Mouse (Mus musculus): Measurements from ENCODE around the gene Rad54l. TPM values are rescaled to one million over a fixed set of nuclear protein-coding genes. Genes with fewer than 3 reads are reported as not detected.

The Rad54l gene
- total and polyA plus RNA-seq, 2 experiments from 2014 or later = 3.8 to 7.7 TPM

- ATAC-seq (ENCODE audit: insufficient read depth, low read depth) (no peak), DNase-seq (ENCODE audit: low spot score) (no peak)
- no peak overlapping the region for H3K4me3 ChIP-seq (ENCODE audit: low read depth, low read length)
- no peaks in the 10 kb centered on the region for H3K9me3 ChIP-seq (replicated peaks; ENCODE audit: control insufficient read depth, low read length)
- TF ChIP-seq EP300 (IDR thresholded peaks at IDR 0.05; ENCODE audit: low read depth) (no peak), CTCF (IDR thresholded peaks at IDR 0.05; ENCODE audit: low read depth) (no peak)
- no peak overlapping the region for H3K9ac ChIP-seq (replicated peaks; ENCODE audit: low read depth, low read length)
- H3K4me2 ChIP-seq (ENCODE audit: low read depth, low read length) = no peak overlapping the region
- no peak overlapping the region for H3K27ac ChIP-seq (ENCODE audit: low read depth)
- 76% methylated on average over 8 of the region's 8 CpGs for WGBS
- peaks cover 80% of the 10 kb centered on the region for H3K36me3 ChIP-seq (replicated peaks; ENCODE audit: control insufficient read depth, insufficient read depth, low read length)
- H3K27me3 ChIP-seq (ENCODE audit: control insufficient read depth, insufficient read depth, low read length) = no peaks in the 10 kb centered on the region
- H3K4me1 ChIP-seq (ENCODE audit: control insufficient read depth, insufficient read depth) = no peaks in the 10 kb centered on the region
Observed at GRCm38 (mm10) chr4:116097211-116097610, 26.3 kb downstream of the Rad54l start.

GRCm38 (mm10) chr4:116096291-116096690 is 27.2 kb downstream of the Rad54l start:
- Histone ChIP-seq H3K4me3 (ENCODE audit: low read depth, low read length) (no peak overlapping the region), H3K9ac (replicated peaks; ENCODE audit: low read depth, low read length) (no peak overlapping the region), H3K27me3 (ENCODE audit: control insufficient read depth, insufficient read depth, low read length) (no peaks in the 10 kb centered on the region), H3K36me3 (replicated peaks; ENCODE audit: control insufficient read depth, insufficient read depth, low read length) (peaks cover 89% of the 10 kb centered on the region), H3K4me1 (ENCODE audit: control insufficient read depth, insufficient read depth) (no peaks in the 10 kb centered on the region), H3K4me2 (ENCODE audit: low read depth, low read length) (no peak overlapping the region), H3K27ac (ENCODE audit: low read depth) (no peak overlapping the region), H3K9me3 (replicated peaks; ENCODE audit: control insufficient read depth, low read length) (no peaks in the 10 kb centered on the region)
- WGBS = 82% methylated on average over 10 of the region's 10 CpGs
- ATAC-seq (ENCODE audit: insufficient read depth, low read depth) (no peak), DNase-seq (ENCODE audit: low spot score) (no peak)
- TF ChIP-seq CTCF (IDR thresholded peaks at IDR 0.05; ENCODE audit: low read depth) = no peak
- no peak for TF ChIP-seq EP300 (IDR thresholded peaks at IDR 0.05; ENCODE audit: low read depth)

GRCm38 (mm10) chr4:116088510-116089249 is 34.8 kb downstream of the Rad54l start:
- H3K4me1 ChIP-seq (ENCODE audit: control insufficient read depth, insufficient read depth) = no peaks in the 10 kb centered on the region
- no peaks in the 10 kb centered on the region for H3K27me3 ChIP-seq (ENCODE audit: control insufficient read depth, insufficient read depth, low read length)
- peaks cover 87% of the 10 kb centered on the region for H3K36me3 ChIP-seq (replicated peaks; ENCODE audit: control insufficient read depth, insufficient read depth, low read length)
- no peak for ATAC-seq (ENCODE audit: insufficient read depth, low read depth)
- WGBS = 82% methylated on average over 23 of the region's 23 CpGs
- no peak overlapping the region for H3K9ac ChIP-seq (replicated peaks; ENCODE audit: low read depth, low read length)
- H3K4me3 ChIP-seq (ENCODE audit: low read depth, low read length) = no peak overlapping the region
- TF ChIP-seq CTCF (IDR thresholded peaks at IDR 0.05; ENCODE audit: low read depth) (no peak), EP300 (IDR thresholded peaks at IDR 0.05; ENCODE audit: low read depth) (no peak)
- no peak overlapping the region for H3K27ac ChIP-seq (ENCODE audit: low read depth)
- no peaks in the 10 kb centered on the region for H3K9me3 ChIP-seq (replicated peaks; ENCODE audit: control insufficient read depth, low read length)
- H3K4me2 ChIP-seq (ENCODE audit: low read depth, low read length) = no peak overlapping the region
- DNase-seq (ENCODE audit: low spot score) = no peak

- no peaks in the 10 kb centered on the region for H3K9me3 ChIP-seq (replicated peaks; ENCODE audit: control insufficient read depth, low read length)
- peak; percentile 46 for DNase-seq (ENCODE audit: low spot score)
- H3K9ac ChIP-seq (replicated peaks; ENCODE audit: low read depth, low read length) = peak overlapping the region; percentile 99
- H3K4me2 ChIP-seq (ENCODE audit: low read depth, low read length) = peak overlapping the region; percentile 85
- peak overlapping the region; percentile 92 for H3K4me3 ChIP-seq (ENCODE audit: low read depth, low read length)
- H3K27ac ChIP-seq (ENCODE audit: low read depth) = peak overlapping the region; percentile 99
- TF ChIP-seq EP300 (IDR thresholded peaks at IDR 0.05; ENCODE audit: low read depth) (no peak), CTCF (IDR thresholded peaks at IDR 0.05; ENCODE audit: low read depth) (no peak)
- H3K4me1 ChIP-seq (ENCODE audit: control insufficient read depth, insufficient read depth) = peaks cover 19% of the 10 kb centered on the region
- 29% methylated on average over 3 of the region's 3 CpGs for WGBS
- no peaks in the 10 kb centered on the region for H3K27me3 ChIP-seq (ENCODE audit: control insufficient read depth, insufficient read depth, low read length)
- H3K36me3 ChIP-seq (replicated peaks; ENCODE audit: control insufficient read depth, insufficient read depth, low read length) = peaks cover 30% of the 10 kb centered on the region
- ATAC-seq (ENCODE audit: insufficient read depth, low read depth) = no peak
Observed at GRCm38 (mm10) chr4:116077240-116078095, 46.0 kb downstream of the Rad54l start.

GRCm38 (mm10) chr4:116076369-116077231 is 46.9 kb downstream of the Rad54l start:
- whole genome bisulfite sequencing = 1% methylated on average over 37 of the region's 37 CpGs
- H3K9me3 ChIP-seq (replicated peaks; ENCODE audit: control insufficient read depth, low read length) = no peaks in the 10 kb centered on the region

More at GRCm38 (mm10) chr4:116076369-116077231, 46.9 kb downstream of the Rad54l start:
- no peak for TF ChIP-seq CTCF (IDR thresholded peaks at IDR 0.05; ENCODE audit: low read depth)
- no peak for TF ChIP-seq EP300 (IDR thresholded peaks at IDR 0.05; ENCODE audit: low read depth)
- peak overlapping the region; percentile 99 for H3K27ac ChIP-seq (ENCODE audit: low read depth)
- DNase-seq (ENCODE audit: low spot score) (peak; percentile 36), ATAC-seq (ENCODE audit: insufficient read depth, low read depth) (peak; percentile 12)
- peak overlapping the region; percentile 99 for H3K9ac ChIP-seq (replicated peaks; ENCODE audit: low read depth, low read length)
- H3K36me3 ChIP-seq (replicated peaks; ENCODE audit: control insufficient read depth, insufficient read depth, low read length) = peaks cover 22% of the 10 kb centered on the region
- peak overlapping the region; percentile 92 for H3K4me3 ChIP-seq (ENCODE audit: low read depth, low read length)
- H3K27me3 ChIP-seq (ENCODE audit: control insufficient read depth, insufficient read depth, low read length) = no peaks in the 10 kb centered on the region
- peaks cover 23% of the 10 kb centered on the region for H3K4me1 ChIP-seq (ENCODE audit: control insufficient read depth, insufficient read depth)
- H3K4me2 ChIP-seq (ENCODE audit: low read depth, low read length) = peak overlapping the region; percentile 85
